Mouse (Mus musculus): Measurements from ENCODE around the gene Srl. TPM values are rescaled to one million over a fixed set of nuclear protein-coding genes. Genes with fewer than 3 reads are reported as not detected.

Gene Srl
- polyA plus RNA-seq, 1 experiment from 2014 or later, result 36.9 TPM

GRCm38 (mm10) chr16:4469599-4470352 lies 71.8 kb downstream of the Srl start:
- ATAC-seq (ENCODE audit: insufficient number of reproducible peaks, insufficient read depth, low FRiP score, low TSS enrichment, low read depth), result no peak
- Histone ChIP-seq H3K9me3 (no peaks in the 10 kb centered on the region), H3K36me3 (no peaks in the 10 kb centered on the region), H3K4me1 (replicated peaks) (peaks cover 11% of the 10 kb centered on the region), H3K9ac (replicated peaks) (no peak overlapping the region), H3K4me2 (no peak overlapping the region), H3K27ac (no peak overlapping the region), H3K4me3 (replicated peaks) (no peak overlapping the region), H3K27me3 (no peaks in the 10 kb centered on the region)
- 69% methylated on average over 10 of the region's 10 CpGs for WGBS

GRCm38 (mm10) chr16:4464529-4465089 lies 77.0 kb downstream of the Srl start:
- WGBS, result 76% methylated on average over 9 of the region's 9 CpGs
- H3K4me2 ChIP-seq, result no peak overlapping the region
- H3K4me3 ChIP-seq (replicated peaks), result no peak overlapping the region
- H3K27ac ChIP-seq, result no peak overlapping the region
- no peaks in the 10 kb centered on the region for H3K27me3 ChIP-seq
- no peak overlapping the region for H3K9ac ChIP-seq (replicated peaks)
- H3K4me1 ChIP-seq (replicated peaks), result no peaks in the 10 kb centered on the region
- no peak for ATAC-seq (ENCODE audit: insufficient number of reproducible peaks, insufficient read depth, low FRiP score, low TSS enrichment, low read depth)
- no peaks in the 10 kb centered on the region for H3K9me3 ChIP-seq
- no peaks in the 10 kb centered on the region for H3K36me3 ChIP-seq

GRCm38 (mm10) chr16:4457927-4458326 lies 83.7 kb downstream of the Srl start:
- Histone ChIP-seq H3K27me3 (no peaks in the 10 kb centered on the region), H3K36me3 (no peaks in the 10 kb centered on the region), H3K4me2 (no peak overlapping the region), H3K27ac (no peak overlapping the region), H3K4me3 (replicated peaks) (no peak overlapping the region), H3K9me3 (no peaks in the 10 kb centered on the region), H3K9ac (replicated peaks) (no peak overlapping the region), H3K4me1 (replicated peaks) (peaks cover 6% of the 10 kb centered on the region; the same call in 1 of the 2 replicates)
- no peak for ATAC-seq (ENCODE audit: insufficient number of reproducible peaks, insufficient read depth, low FRiP score, low TSS enrichment, low read depth)
- 81% methylated on average over 3 of the region's 3 CpGs for WGBS

- WGBS, result 86% methylated on average over 5 of the region's 5 CpGs
- Histone ChIP-seq H3K27ac (no peak overlapping the region), H3K4me3 (replicated peaks) (no peak overlapping the region), H3K36me3 (no peaks in the 10 kb centered on the region), H3K9me3 (no peaks in the 10 kb centered on the region), H3K4me1 (replicated peaks) (peaks cover 6% of the 10 kb centered on the region; the same call in 1 of the 2 replicates), H3K27me3 (no peaks in the 10 kb centered on the region), H3K9ac (replicated peaks) (no peak overlapping the region), H3K4me2 (no peak overlapping the region)
- ATAC-seq (ENCODE audit: insufficient number of reproducible peaks, insufficient read depth, low FRiP score, low TSS enrichment, low read depth), result no peak
Measured at GRCm38 (mm10) chr16:4456391-4456790, 85.2 kb downstream of the Srl start.

GRCm38 (mm10) chr16:4455693-4456092 lies 85.9 kb downstream of the Srl start:
- Histone ChIP-seq H3K27ac (no peak overlapping the region), H3K4me3 (replicated peaks) (no peak overlapping the region), H3K36me3 (no peaks in the 10 kb centered on the region), H3K9me3 (no peaks in the 10 kb centered on the region), H3K9ac (replicated peaks) (no peak overlapping the region), H3K27me3 (no peaks in the 10 kb centered on the region), H3K4me1 (replicated peaks) (peaks cover 6% of the 10 kb centered on the region; the same call in 1 of the 2 replicates), H3K4me2 (no peak overlapping the region)
- WGBS, result 70% methylated on average over 4 of the region's 4 CpGs
- ATAC-seq (ENCODE audit: insufficient number of reproducible peaks, insufficient read depth, low FRiP score, low TSS enrichment, low read depth), result no peak

- ATAC-seq (ENCODE audit: insufficient number of reproducible peaks, insufficient read depth, low FRiP score, low TSS enrichment, low read depth), result no peak
- WGBS, result 84% methylated on average over 7 of the region's 7 CpGs
- no peaks in the 10 kb centered on the region for H3K9me3 ChIP-seq
Measured at GRCm38 (mm10) chr16:4454563-4454962, 87.1 kb downstream of the Srl start.

GRCm38 (mm10) chr16:4449418-4449817 lies 92.2 kb downstream of the Srl start:
- no peak for ATAC-seq (ENCODE audit: insufficient number of reproducible peaks, insufficient read depth, low FRiP score, low TSS enrichment, low read depth)
- 86% methylated on average over 6 of the region's 6 CpGs for WGBS
- H3K27ac ChIP-seq, result no peak overlapping the region

More at GRCm38 (mm10) chr16:4454563-4454962, 87.1 kb downstream of the Srl start:
- no peaks in the 10 kb centered on the region for H3K27me3 ChIP-seq
- H3K27ac ChIP-seq, result no peak overlapping the region
- no peaks in the 10 kb centered on the region for H3K36me3 ChIP-seq
- peaks cover 6% of the 10 kb centered on the region; the same call in 1 of the 2 replicates for H3K4me1 ChIP-seq (replicated peaks)
- H3K4me2 ChIP-seq, result no peak overlapping the region
- H3K4me3 ChIP-seq (replicated peaks), result no peak overlapping the region
- H3K9ac ChIP-seq (replicated peaks), result no peak overlapping the region

GRCm38 (mm10) chr16:4448235-4448634 lies 93.4 kb downstream of the Srl start:
- Histone ChIP-seq H3K4me3 (replicated peaks) (no peak overlapping the region), H3K27ac (no peak overlapping the region), H3K4me1 (replicated peaks) (no peaks in the 10 kb centered on the region), H3K9me3 (no peaks in the 10 kb centered on the region), H3K9ac (replicated peaks) (no peak overlapping the region), H3K27me3 (no peaks in the 10 kb centered on the region), H3K36me3 (no peaks in the 10 kb centered on the region), H3K4me2 (no peak overlapping the region)
- WGBS, result 53% methylated on average over 9 of the region's 9 CpGs
- no peak for ATAC-seq (ENCODE audit: insufficient number of reproducible peaks, insufficient read depth, low FRiP score, low TSS enrichment, low read depth)

More at GRCm38 (mm10) chr16:4449418-4449817, 92.2 kb downstream of the Srl start:
- H3K9me3 ChIP-seq, result no peaks in the 10 kb centered on the region
- H3K27me3 ChIP-seq, result no peaks in the 10 kb centered on the region
- H3K4me2 ChIP-seq, result no peak overlapping the region
- no peaks in the 10 kb centered on the region for H3K36me3 ChIP-seq
- H3K4me1 ChIP-seq (replicated peaks), result no peaks in the 10 kb centered on the region
- H3K4me3 ChIP-seq (replicated peaks), result no peak overlapping the region
- no peak overlapping the region for H3K9ac ChIP-seq (replicated peaks)

GRCm38 (mm10) chr16:4446395-4446794 lies 95.2 kb downstream of the Srl start:
- Histone ChIP-seq H3K4me3 (replicated peaks) (no peak overlapping the region), H3K4me2 (no peak overlapping the region), H3K9me3 (no peaks in the 10 kb centered on the region), H3K27me3 (no peaks in the 10 kb centered on the region), H3K9ac (replicated peaks) (no peak overlapping the region), H3K4me1 (replicated peaks) (no peaks in the 10 kb centered on the region), H3K36me3 (no peaks in the 10 kb centered on the region), H3K27ac (no peak overlapping the region)
- WGBS, result 65% methylated on average over 4 of the region's 4 CpGs
- no peak for ATAC-seq (ENCODE audit: insufficient number of reproducible peaks, insufficient read depth, low FRiP score, low TSS enrichment, low read depth)

- WGBS, result 86% methylated on average over 1 of the region's 1 CpGs
Measured at GRCm38 (mm10) chr16:4444378-4444777, 97.2 kb downstream of the Srl start.

GRCm38 (mm10) chr16:4439302-4440066 lies 102.1 kb downstream of the Srl start:
- no peak overlapping the region for H3K4me2 ChIP-seq
- H3K36me3 ChIP-seq, result no peaks in the 10 kb centered on the region
- H3K9me3 ChIP-seq, result no peaks in the 10 kb centered on the region
- no peak overlapping the region for H3K4me3 ChIP-seq (replicated peaks)
- 67% methylated on average over 10 of the region's 10 CpGs for WGBS
- no peak overlapping the region for H3K9ac ChIP-seq (replicated peaks)
- no peaks in the 10 kb centered on the region for H3K4me1 ChIP-seq (replicated peaks)
- H3K27me3 ChIP-seq, result no peaks in the 10 kb centered on the region
- H3K27ac ChIP-seq, result no peak overlapping the region
- no peak for ATAC-seq (ENCODE audit: insufficient number of reproducible peaks, insufficient read depth, low FRiP score, low TSS enrichment, low read depth)

More at GRCm38 (mm10) chr16:4444378-4444777, 97.2 kb downstream of the Srl start:
- no peaks in the 10 kb centered on the region for H3K4me1 ChIP-seq (replicated peaks)
- no peak overlapping the region for H3K4me2 ChIP-seq
- no peaks in the 10 kb centered on the region for H3K36me3 ChIP-seq
- H3K27ac ChIP-seq, result no peak overlapping the region
- H3K27me3 ChIP-seq, result no peaks in the 10 kb centered on the region
- no peaks in the 10 kb centered on the region for H3K9me3 ChIP-seq
- no peak for ATAC-seq (ENCODE audit: insufficient number of reproducible peaks, insufficient read depth, low FRiP score, low TSS enrichment, low read depth)
- no peak overlapping the region for H3K4me3 ChIP-seq (replicated peaks)
- no peak overlapping the region for H3K9ac ChIP-seq (replicated peaks)
